Mouse (Mus musculus): ENCODE results near the gene Dguok.

The Dguok gene

GRCm38 (mm10) chr6:83506258-83507167, at the start of gene Dguok:
Gene Dguok (minus strand): TSS chr6:83506969.
- DNase-seq, result peak; percentile 98

GRCm38 (mm10) chr6:83555972-83556371, 49.2 kb upstream of the Dguok start:
- no peak for DNase-seq

DNA sequence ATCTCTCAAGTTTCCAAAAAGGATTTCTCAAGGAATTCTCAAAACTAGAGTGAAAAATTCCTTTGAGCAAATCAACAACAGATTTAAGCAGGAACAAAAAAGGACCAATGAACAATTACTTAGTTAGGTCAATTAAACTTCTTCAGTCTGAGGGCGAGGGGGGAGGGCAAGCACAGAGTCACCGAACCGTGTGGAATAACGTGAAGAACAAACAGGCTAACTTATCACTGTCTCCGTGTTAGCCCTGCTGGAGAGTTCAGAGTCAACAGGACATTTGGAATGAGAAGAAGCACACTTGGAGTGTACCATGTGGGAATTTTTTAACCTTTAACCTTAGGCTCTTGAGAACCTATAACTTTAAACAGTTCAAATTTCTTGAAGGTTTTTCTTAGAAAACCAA, 41.6 kb upstream of the Dguok start:
- peak; percentile 66 for DNase-seq

DNA sequence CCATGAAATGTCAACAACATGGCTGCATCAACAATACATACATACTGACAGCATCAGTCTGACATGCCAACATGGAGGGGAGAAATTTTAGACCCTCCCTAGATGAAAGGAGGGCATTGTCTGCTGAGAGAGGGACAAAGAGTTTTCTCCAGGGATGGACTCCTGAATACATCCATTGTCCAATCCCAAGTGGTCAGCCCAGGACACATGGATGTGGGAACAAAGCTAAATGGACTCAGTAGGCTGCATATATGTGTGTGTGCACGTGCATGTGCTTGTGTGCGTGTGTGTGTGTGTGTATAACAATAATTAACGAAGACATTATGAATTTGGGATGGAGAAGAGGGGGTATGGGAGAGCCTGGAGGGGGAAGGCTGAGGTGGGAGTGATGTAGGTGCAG, 39.0 kb upstream of the Dguok start:
- no peak for DNase-seq

- no peak for DNase-seq
Measured at GRCm38 (mm10) chr6:83541756-83542456, 35.1 kb upstream of the Dguok start.

GRCm38 (mm10) chr6:83540017-83540416, 33.2 kb upstream of the Dguok start:
- DNase-seq, result no peak

GRCm38 (mm10) chr6:83536795-83537059, 30.0 kb upstream of the Dguok start:
- no peak for DNase-seq

DNA sequence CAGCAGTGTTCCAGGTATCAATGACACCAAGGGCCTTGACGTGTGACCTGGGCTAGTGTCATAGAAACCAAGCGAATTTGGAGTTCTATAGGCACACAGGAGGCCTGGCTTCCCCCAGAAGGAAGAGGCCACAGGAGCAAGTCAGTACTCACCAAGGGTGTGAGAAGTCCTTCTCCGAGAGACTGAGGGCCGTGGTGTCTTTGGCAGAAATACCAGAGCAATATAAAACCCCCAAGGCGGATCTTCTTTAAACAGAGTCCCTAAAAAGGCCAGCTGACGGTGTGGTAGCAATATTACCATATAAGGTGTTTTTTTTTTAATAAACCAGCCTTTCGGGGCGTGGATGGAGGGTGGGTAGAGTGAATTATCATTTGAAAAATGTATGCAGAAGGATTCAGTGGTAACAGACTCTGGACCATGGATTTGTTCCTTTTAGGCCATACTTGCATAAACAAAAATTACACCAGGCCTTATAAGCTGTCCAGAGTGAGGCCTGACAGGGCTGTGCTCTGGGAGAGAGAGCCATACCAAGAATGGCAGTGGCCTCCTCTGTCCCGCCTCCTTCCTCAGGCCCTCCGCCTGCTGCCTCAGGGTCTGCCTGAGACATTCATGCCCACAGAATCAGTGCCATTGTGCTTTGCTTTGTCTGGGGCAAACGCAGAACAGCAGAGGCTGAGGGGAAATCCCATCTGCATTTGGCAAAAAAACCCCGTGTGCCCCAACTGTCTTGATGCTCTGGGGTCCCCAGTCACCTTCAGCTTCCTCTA, 29.4 kb upstream of the Dguok start, which contains the start of gene Actg2:
Gene Actg2 (minus strand): TSS at position 238 of the 767 bp plus-strand sequence.
- no peak for DNase-seq

DNA sequence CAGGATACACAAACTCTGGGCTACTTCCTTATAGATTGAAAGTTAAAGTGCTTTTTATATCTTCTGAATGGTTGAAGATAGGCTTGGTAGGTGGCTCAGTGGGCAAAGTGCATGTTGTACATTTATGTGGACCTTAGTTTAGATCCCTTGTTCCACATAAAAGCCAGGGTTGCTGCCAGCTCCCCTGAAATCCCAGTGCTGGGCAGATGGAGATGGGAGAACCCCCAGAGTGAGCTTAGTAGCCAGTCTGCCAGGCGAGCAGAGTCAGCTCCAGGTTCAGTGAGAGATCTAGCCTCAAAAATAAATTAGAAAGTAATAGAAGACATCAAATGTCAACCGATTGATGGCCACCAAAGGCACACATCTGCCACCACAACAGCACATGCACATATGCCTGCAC, 25.8 kb upstream of the Dguok start:
- no peak for DNase-seq

- DNase-seq, result no peak
Measured at GRCm38 (mm10) chr6:83523194-83523593, 16.4 kb upstream of the Dguok start.

DNA sequence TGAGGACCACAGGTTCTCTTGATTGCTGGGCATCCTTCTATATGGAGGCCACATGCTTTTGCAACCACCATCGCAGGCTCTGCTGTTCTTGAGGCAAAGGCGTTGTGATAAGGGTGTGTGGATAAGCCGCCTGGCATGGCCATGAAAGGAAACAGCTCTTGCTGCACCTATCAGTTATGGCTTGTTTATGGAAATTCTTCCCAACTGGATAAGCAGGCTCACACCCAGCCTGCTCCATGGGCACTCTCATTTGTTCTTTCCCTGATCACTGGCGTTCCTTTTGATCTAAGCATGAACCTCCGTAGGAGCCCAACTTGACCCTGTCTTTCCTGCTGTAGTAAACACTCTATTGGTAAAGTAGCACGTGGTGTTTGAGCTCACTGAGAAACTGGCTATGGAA, 15.0 kb upstream of the Dguok start:
- no peak for DNase-seq

DNA sequence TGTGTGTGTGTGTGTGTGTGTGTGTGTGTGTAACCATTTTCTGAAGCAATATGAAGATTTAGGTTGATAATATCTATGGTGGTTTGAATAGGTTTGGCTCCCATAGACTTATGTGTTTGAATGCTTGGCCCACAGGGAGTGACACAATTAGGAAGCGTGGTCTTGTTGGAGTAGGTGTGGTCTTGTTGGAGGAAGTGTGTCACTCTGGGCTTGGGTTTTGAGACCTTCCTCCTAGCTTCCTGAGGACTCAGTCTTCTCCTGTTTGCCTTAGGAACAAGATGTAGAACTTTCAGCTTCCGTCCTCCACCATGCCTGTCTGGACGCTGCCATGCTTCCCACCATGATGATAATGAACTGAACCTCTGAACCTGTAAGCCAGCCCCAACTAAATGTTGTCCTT, 11.9 kb upstream of the Dguok start:
- DNase-seq, result no peak

DNA sequence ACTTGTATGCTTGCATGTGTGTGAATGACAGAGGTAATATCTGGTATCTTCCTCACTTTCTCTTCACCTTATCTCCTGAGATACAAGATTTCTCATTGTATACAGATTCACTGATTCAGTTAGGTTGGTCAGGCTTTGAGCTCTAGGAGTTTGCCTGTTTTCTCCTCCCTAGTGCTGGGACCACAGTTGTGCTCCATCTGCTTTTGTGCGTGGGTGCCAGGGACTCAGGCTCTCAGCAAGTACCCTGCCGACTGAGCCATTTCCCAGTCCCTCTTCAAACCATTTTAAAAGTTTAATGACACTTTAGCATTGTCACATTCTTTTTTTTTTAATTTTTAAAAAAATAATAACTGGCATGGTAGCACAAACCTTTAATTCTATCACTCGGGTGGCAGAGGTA, 8.4 kb upstream of the Dguok start:
- DNase-seq, result no peak

- DNase-seq, result peak; percentile 83
Measured at GRCm38 (mm10) chr6:83512495-83512894, 5.7 kb upstream of the Dguok start.

GRCm38 (mm10) chr6:83510210-83510609, 3.4 kb upstream of the Dguok start:
- no peak for DNase-seq

DNA sequence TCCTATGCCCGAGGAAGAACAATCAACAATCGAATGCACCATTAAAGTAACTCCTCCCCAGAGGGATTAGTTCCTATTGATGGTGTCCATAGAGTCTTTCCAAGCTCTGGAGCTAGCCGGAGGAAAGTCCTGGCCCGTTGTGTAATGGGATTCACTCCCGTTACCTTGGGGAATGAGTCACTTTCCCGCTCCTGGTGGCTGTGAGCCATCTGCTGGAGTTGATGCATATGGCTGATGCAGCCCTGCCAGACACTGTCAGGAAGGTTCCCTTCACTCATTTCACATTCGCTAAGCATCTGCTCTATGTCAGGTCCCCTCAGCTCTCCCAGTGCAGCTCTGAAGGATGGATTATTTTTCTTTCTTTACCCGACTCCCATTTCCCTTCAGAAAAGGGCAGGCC, 2.7 kb upstream of the Dguok start:
- no peak for DNase-seq

- no peak for DNase-seq
Measured at GRCm38 (mm10) chr6:83507168-83507546, 388 bp upstream of the Dguok start.

- no peak for DNase-seq
Measured at GRCm38 (mm10) chr6:83505554-83505953, 1.2 kb downstream of the Dguok start.

GRCm38 (mm10) chr6:83503361-83503760, 3.4 kb downstream of the Dguok start:
- no peak for DNase-seq

- DNase-seq, result no peak
Measured at GRCm38 (mm10) chr6:83502656-83503055, 4.1 kb downstream of the Dguok start.

- DNase-seq, result no peak
Measured at GRCm38 (mm10) chr6:83501524-83502310, 5.1 kb downstream of the Dguok start.

GRCm38 (mm10) chr6:83500462-83500861, 6.3 kb downstream of the Dguok start:
- no peak for DNase-seq

- no peak for DNase-seq
Measured at GRCm38 (mm10) chr6:83499078-83499477, 7.7 kb downstream of the Dguok start.
